Mouse (Mus musculus) heart, embryonic 11.5 days (tissue): ENCODE measurements around the gene Bcan. TPM values are rescaled to one million over a fixed set of nuclear protein-coding genes. Genes with fewer than 3 reads are reported as not detected.

Experiments used
- ATAC-seq: fragments of 200-750 bp; cut with Nextera tagmentation; replicated peaks from 2 replicates; pipeline ENCODE4 v1.8.0; 2017; ENCODE audit warnings: moderate library complexity; ENCODE audit not compliant: insufficient number of reproducible peaks, low FRiP score, low TSS enrichment
- H3K27ac ChIP-seq: fragments of 300-500 bp; sonication (generic); 2 replicates; pipeline ENCODE4 v1.5.1; 2014; ENCODE audit warnings: mild to moderate bottlenecking, low read depth, low read length
- H3K27me3 ChIP-seq: fragments of 300-500 bp; sonication (generic); 2 replicates; pipeline ENCODE4 v1.6.1; 2014; ENCODE audit warnings: mild to moderate bottlenecking, low read length, mixed read lengths; ENCODE audit not compliant: control insufficient read depth, insufficient read depth
- H3K36me3 ChIP-seq: fragments of 300-500 bp; sonication (generic); 2 replicates; pipeline ENCODE4 v1.6.1; 2014; ENCODE audit warnings: mild to moderate bottlenecking, low read length, moderate library complexity, mixed read lengths; ENCODE audit not compliant: control insufficient read depth, insufficient read depth
- H3K4me1 ChIP-seq: fragments of 300-500 bp; sonication (generic); 2 replicates; pipeline ENCODE4 v1.6.1; 2014; ENCODE audit warnings: low read length; ENCODE audit not compliant: control insufficient read depth, insufficient read depth
- H3K4me2 ChIP-seq: fragments of 300-500 bp; sonication (generic); 2 replicates; pipeline ENCODE4 v1.6.1; 2014; ENCODE audit warnings: mild to moderate bottlenecking, moderate library complexity
- H3K4me3 ChIP-seq: fragments of 300-500 bp; sonication (generic); 2 replicates; pipeline ENCODE4 v1.5.1; 2014; ENCODE audit warnings: low read depth, low read length
- H3K9ac ChIP-seq: fragments of 300-500 bp; sonication (generic); 2 replicates; pipeline ENCODE4 v1.6.1; 2014; ENCODE audit warnings: mild to moderate bottlenecking, low read depth, low read length, moderate library complexity
- H3K9me3 ChIP-seq: fragments of 300-500 bp; sonication (generic); replicated peaks from 2 replicates; pipeline ENCODE4 v1.6.1; 2016; ENCODE audit warnings: low read length; ENCODE audit not compliant: control insufficient read depth
- WGBS: fragments of 180-500 bp; shearing (Covaris S2); extraction: QIAGEN DNeasy Blood & Tissue Kit; methylation state at CpG from one replicate; pipeline ENCODE4 v1.1.7; 2014; ENCODE audit not compliant: insufficient replicate concordance; 5-methylcytosine and 5-hydroxymethylcytosine counted together
- polyA plus RNA-seq: library from polyadenylated mRNA; unstranded; fragments of >200 nt; fragmentation: Nextera tagmentation; extraction: Ambion mirVana; gene quantifications from 2 replicates; pipeline ENCODE4 v1.2.1, GENCODE M21; 2014

The Bcan gene
- polyA plus RNA-seq, 1 experiment from 2014 or later = not detected

DNA sequence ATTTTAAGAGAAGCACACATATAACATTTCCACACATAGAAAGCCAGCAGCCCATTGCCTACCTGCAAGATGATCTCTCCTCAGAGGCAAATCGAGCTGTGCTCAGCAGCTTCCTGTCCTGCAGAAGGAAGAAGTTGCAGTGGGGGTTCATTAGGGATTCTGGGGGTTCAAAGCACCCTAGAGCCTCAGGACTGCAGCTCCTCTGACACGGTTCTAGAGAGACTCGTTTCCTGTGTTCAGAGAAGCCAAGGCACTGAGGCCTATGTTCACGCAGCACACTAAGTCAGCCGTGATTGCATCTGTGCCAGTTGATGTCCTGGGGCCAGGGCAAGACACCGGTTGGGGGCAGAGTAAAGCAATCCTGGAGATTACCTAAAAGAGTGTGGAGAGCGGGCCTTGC lies 26.8 kb upstream of the Bcan start:
- peaks cover 13% of the 10 kb centered on the region for H3K4me1 ChIP-seq
- no peak overlapping the region for H3K4me3 ChIP-seq
- H3K4me2 ChIP-seq = no peak overlapping the region
- H3K36me3 ChIP-seq = no peaks in the 10 kb centered on the region
- peaks cover 76% of the 10 kb centered on the region for H3K27me3 ChIP-seq
- H3K27ac ChIP-seq = no peak overlapping the region
- ATAC-seq = no peak
- H3K9ac ChIP-seq = no peak overlapping the region
- peaks cover 7% of the 10 kb centered on the region; the same call in 1 of the 2 replicates for H3K9me3 ChIP-seq
- whole genome bisulfite sequencing = 59% methylated on average over 7 of the region's 7 CpGs

DNA sequence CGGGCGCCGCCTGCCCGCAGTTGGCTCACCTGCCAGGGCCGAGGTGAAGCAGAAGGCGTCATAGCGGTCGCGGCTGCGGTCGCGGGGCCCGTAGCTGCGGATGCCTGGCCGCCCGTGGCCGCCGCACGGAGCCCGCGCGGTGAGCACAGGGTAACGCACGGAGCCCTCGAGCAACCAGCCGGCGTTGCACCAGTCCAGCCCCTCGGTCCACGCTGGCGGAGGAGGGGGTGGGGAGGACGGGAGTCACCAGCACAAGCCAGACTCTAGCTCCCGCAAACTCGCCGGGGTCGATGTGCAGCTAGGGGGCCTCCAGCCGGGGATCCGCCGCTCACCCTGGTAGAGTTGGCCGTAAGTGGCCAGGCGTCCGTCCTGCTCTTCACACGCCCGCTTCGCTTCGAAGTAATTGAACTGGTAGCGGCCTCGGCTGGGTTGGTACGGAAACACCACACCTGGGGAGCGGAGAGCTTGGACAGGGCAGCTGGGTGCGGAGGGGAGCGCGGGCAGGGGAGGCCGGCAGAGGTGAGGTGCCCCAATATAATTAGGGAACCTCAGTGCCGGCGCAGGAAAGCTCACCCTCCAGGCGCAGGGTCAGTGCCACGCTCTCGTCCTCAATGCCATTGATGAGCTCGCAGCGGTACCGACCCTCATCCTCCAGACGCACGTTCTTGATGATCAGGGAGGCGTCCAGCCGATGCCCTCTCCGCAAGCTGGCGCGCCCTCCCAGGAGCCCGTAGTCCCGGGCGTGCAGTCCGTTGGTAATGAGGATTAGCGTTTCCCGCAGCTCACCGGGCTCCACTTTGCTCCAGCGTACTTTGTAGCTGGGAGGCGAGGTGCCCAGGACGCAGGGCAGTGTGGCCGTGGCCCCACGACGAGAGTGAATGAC lies 23.4 kb upstream of the Bcan start:
- H3K27me3 ChIP-seq = peaks cover 75% of the 10 kb centered on the region
- H3K9ac ChIP-seq = peak overlapping the region; percentile 23; the same call in 1 of the 2 replicates
- WGBS = under 1% methylated on average over 81 of the region's 81 CpGs
- peak overlapping the region; percentile 82 for H3K4me2 ChIP-seq
- peaks cover 13% of the 10 kb centered on the region for H3K4me1 ChIP-seq
- no peak overlapping the region for H3K27ac ChIP-seq
- H3K4me3 ChIP-seq = peak overlapping the region; percentile 46
- peaks cover 6% of the 10 kb centered on the region; the same call in 1 of the 2 replicates for H3K9me3 ChIP-seq
- H3K36me3 ChIP-seq = no peaks in the 10 kb centered on the region
- ATAC-seq = no peak; the same call in 1 of the 2 replicates

DNA sequence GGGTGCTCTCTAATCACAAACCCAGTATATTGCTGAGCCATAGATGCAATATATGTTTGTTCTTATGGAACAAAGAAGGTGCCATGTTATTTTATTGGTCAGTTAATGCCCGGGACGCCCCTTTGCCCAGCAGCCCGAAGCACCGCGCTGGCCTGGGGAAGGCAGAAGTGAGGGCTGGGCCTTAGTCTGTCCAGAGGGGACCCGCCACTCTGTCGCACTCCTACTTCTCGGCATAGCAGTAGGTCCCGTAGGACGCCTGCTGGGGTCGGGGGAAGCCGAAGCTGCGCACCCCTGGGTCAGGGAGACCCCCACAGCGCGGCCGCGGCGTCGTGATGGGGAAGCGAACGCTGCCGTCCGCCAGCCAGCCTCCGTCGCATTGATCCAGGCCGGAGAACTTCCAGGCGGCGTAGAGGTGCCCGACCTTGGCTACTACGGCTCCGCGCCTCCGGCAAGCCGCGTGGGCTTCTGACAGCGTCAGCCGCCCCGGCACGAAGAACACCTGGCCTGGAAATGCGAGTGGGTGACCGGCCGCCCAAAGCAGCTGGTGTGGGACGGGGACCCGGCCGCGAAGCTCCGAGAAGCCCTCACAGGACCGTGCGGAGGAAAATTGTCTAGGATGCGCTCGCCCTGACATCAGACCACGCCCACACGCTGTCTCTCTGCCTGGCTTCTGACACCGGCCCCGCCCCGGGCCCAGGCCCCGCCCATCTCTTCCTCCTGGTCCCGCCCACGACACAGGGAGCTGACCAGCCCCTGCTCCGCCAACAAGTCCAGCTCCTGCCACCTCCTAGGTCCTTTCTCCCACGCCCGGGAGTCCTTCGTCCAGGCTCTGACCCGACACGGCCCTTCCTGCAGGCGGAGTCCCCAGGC lies 22.5 kb upstream of the Bcan start:
- Histone ChIP-seq H3K4me2 (peak overlapping the region; percentile 82), H3K4me1 (peaks cover 13% of the 10 kb centered on the region), H3K4me3 (peak overlapping the region; percentile 46), H3K27ac (no peak overlapping the region), H3K27me3 (peaks cover 80% of the 10 kb centered on the region), H3K9ac (peak overlapping the region; percentile 23), H3K36me3 (no peaks in the 10 kb centered on the region), H3K9me3 (no peaks in the 10 kb centered on the region; the same call in 1 of the 2 replicates)
- ATAC-seq = peak; percentile 83
- WGBS = 2% methylated on average over 66 of the region's 66 CpGs

DNA sequence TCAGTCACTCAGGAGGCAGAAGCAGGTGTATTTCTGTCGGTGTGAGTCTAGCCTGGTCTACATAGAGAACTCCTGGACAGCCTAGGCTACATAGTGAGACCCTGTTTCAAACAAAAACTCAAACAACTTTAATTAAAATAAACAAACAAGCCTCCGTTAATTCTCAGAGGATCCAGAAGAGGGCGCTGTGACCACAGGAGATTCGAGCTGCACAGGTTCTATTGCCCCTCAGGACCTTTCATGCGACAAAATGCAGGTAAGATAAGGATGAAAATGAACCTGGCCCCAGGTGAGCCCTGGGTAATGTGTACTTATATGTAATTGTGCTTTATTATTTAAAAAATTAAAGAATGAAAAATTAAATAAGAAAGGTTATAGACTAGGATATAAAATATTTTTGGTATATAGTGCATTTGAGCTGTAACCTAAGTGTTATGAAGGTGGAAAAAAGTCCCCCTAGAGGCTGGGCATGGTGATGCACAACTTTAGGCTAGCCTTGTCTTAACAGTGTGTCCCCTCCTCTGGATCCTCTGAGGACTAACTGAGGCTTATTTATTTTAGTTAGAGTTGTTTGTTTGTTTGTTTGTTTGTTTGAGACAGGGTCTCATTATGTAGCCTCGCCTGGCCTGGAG lies 10.7 kb upstream of the Bcan start:
- H3K27ac ChIP-seq = no peak overlapping the region
- H3K4me1 ChIP-seq = no peaks in the 10 kb centered on the region
- no peak for ATAC-seq
- H3K9ac ChIP-seq = no peak overlapping the region
- 11% methylated on average over 6 of the region's 6 CpGs for WGBS
- H3K4me3 ChIP-seq = no peak overlapping the region
- no peak overlapping the region for H3K4me2 ChIP-seq
- H3K36me3 ChIP-seq = no peaks in the 10 kb centered on the region
- H3K9me3 ChIP-seq = 0 out of 2 replicates have a peak, but pooled peaks cover 4% of the 10 kb centered on the region
- peaks cover 7% of the 10 kb centered on the region for H3K27me3 ChIP-seq

DNA sequence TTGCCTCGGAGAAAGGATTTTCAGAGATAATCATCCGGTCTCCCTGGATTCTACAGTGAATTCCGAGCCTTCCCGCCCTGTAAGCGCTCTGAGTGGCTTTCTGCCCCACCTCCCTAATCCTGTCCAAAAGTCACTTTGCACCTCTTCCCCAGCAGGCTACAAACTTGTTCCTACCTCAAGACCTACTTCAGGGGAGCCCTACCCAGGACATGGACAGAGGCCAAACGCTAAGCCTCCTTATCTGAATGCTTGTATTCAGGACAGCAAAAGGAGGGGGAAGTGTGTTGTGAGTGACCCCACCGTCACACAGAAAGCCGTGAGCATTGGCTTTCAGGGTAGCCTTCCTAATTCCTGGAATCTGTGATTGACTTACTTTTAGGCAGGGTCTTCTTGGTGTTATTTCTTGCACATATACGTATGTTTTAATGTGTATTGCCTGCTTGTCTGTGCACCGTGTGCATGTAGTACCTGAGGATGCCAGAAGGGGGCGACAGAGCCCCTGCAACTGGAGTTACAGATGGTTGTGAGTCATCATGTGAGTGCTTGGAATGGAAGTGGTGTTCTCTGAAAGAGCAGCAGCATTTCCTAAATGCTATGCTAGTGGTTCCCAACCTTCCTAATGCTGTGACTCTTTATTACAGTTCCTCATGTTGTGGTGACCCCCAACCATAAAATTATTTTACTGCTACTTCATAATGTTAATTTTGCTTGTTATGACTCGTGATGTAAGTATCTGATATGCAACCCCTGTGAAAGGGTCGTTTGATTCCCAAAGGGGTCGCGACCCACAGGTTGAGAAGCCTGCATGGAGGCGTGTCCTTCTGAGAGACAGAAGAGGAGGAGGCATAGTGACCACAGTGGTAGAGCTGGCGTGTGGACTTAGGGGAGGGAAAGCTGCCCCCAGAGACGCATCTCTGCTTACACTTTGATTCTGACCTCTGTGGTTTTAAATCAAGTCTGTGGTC lies 6.1 kb upstream of the Bcan start:
- WGBS = 68% methylated on average over 18 of the region's 18 CpGs
- no peak overlapping the region for H3K27ac ChIP-seq
- H3K4me2 ChIP-seq = no peak overlapping the region
- H3K27me3 ChIP-seq = peaks cover 42% of the 10 kb centered on the region
- no peak overlapping the region for H3K4me3 ChIP-seq
- no peaks in the 10 kb centered on the region for H3K4me1 ChIP-seq
- H3K9ac ChIP-seq = no peak overlapping the region
- ATAC-seq = no peak
- peaks cover 8% of the 10 kb centered on the region; the same call in 1 of the 2 replicates for H3K9me3 ChIP-seq
- no peaks in the 10 kb centered on the region for H3K36me3 ChIP-seq

DNA sequence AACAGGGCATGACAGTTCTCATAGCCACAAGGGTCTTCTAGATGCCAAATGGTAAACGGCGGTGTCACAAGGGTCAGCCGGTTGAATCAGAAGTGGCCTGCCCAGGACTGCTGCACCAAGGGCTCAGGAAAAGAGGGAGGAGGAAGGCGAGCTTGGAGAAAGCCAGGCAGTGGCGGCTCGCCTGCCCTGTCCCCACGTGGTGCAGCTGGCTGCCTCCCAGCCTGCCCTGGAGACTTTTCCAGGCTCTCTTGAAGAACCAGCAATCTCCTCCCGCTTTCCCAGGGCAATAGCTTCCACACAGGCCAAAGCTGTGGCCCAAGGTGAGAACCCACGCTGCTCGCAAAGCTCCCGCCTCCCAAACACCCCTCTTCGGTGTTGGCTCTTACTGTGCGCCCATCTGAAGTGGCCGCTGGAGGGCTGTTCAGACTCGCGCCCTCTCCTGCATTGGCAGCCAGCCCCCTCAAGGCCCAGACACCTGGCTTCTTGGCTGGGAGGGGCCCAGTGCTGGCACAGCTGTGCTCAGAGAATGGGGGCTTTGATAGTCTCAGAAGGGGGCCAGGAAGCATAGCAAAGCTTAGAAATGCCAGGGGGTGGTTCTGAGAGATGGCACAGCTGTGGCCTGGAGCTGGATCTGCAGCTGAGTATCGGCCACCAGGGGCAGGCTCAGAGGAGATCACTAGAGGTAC lies 2.4 kb upstream of the Bcan start:
- 4% methylated on average over 17 of the region's 17 CpGs for WGBS
- no peak for ATAC-seq
- no peak overlapping the region for H3K9ac ChIP-seq
- H3K27ac ChIP-seq = no peak overlapping the region
- no peaks in the 10 kb centered on the region for H3K36me3 ChIP-seq
- H3K4me1 ChIP-seq = peaks cover 9% of the 10 kb centered on the region; the same call in 1 of the 2 replicates
- peaks cover 74% of the 10 kb centered on the region for H3K27me3 ChIP-seq
- H3K4me2 ChIP-seq = no peak overlapping the region
- no peak overlapping the region for H3K4me3 ChIP-seq
- peaks cover 8% of the 10 kb centered on the region; the same call in 1 of the 2 replicates for H3K9me3 ChIP-seq

DNA sequence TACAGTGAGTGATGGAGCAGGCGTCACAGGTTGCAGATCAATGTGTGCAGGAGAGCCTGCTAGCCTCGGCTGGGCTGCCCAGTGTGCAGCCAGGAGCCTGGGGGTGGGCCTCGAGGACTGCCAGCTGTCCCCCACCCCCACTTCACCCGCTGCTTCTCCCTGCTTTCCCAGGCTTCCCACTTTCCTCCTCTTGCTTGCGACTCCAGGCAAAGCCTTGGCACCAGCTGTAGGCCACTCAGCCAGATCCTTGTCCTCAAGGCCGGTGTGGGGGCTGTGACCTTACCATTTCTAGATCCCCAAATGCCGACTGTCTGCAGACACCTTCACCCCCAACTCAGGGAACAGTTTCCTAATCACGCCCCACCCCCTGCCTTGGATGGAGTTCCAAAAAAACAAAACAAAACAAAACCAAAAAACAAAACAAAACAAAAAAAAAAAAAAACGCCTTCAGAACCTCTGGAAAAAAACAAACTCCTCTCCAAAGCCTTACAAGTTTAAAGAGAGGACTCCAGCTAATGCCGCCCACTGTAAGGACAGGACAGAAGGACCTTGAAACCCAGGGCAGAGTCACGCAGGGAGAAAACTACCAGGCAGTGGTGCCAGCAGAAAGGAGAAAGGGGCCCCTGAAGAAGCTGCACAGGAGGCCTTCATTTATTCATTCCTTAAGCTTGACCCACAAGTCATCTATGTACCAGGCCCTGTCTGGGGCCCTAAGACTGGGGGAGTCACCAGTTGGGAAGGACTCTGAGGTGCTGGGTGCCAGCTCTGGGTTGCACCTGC lies 976 bp upstream of the Bcan start:
- H3K4me2 ChIP-seq = no peak overlapping the region
- H3K4me1 ChIP-seq = peaks cover 9% of the 10 kb centered on the region; the same call in 1 of the 2 replicates
- peak overlapping the region; percentile 38 for H3K4me3 ChIP-seq
- 12% methylated on average over 11 of the region's 11 CpGs for WGBS
- no peak overlapping the region for H3K27ac ChIP-seq
- no peak overlapping the region for H3K9ac ChIP-seq
- no peak for ATAC-seq
- peaks cover 88% of the 10 kb centered on the region for H3K27me3 ChIP-seq
- peaks cover 4% of the 10 kb centered on the region; the same call in 1 of the 2 replicates for H3K9me3 ChIP-seq
- H3K36me3 ChIP-seq = no peaks in the 10 kb centered on the region
